Mouse (Mus musculus): ENCODE results near the gene Ncapd2.
A peak's percentile ranks its signal among the peaks of the same experiment; 100 is the strongest.

The Ncapd2 gene

GRCm38 (mm10) chr6:125148926-125149568, 42.5 kb downstream of the Ncapd2 start:
- no peak for DNase-seq (ENCODE audit: low read depth in 2 of 2, low spot score in 2 of 2)

GRCm38 (mm10) chr6:125148251-125148925, 43.1 kb downstream of the Ncapd2 start:
- DNase-seq (ENCODE audit: low read depth in 2 of 2, low spot score in 2 of 2), result no peak

GRCm38 (mm10) chr6:125147329-125147728, 44.2 kb downstream of the Ncapd2 start:
- no peak for DNase-seq (ENCODE audit: low read depth in 2 of 2, low spot score in 2 of 2)

- DNase-seq (ENCODE audit: low read depth in 2 of 2, low spot score in 2 of 2), result no peak
Measured at GRCm38 (mm10) chr6:125146797-125147196, 44.7 kb downstream of the Ncapd2 start.

- no peak for DNase-seq (ENCODE audit: low read depth in 2 of 2, low spot score in 2 of 2)
Measured at GRCm38 (mm10) chr6:125146148-125146547, 45.4 kb downstream of the Ncapd2 start.

GRCm38 (mm10) chr6:125145479-125145951, 46.0 kb downstream of the Ncapd2 start:
- no peak for DNase-seq (ENCODE audit: low read depth in 2 of 2, low spot score in 2 of 2)

GRCm38 (mm10) chr6:125145001-125145400, 46.5 kb downstream of the Ncapd2 start, which contains the start of gene Iffo1:
Gene Iffo1 (plus strand): TSS chr6:125145241.
- DNase-seq (ENCODE audit: low read depth in 2 of 2, low spot score in 2 of 2), result peak; percentile 56 to 65

- DNase-seq (ENCODE audit: low read depth in 2 of 2, low spot score in 2 of 2), result no peak
Measured at GRCm38 (mm10) chr6:125143904-125144303, 47.6 kb downstream of the Ncapd2 start.

GRCm38 (mm10) chr6:125143128-125143527, 48.4 kb downstream of the Ncapd2 start:
- DNase-seq (ENCODE audit: low read depth in 2 of 2, low spot score in 2 of 2), result no peak

- no peak for DNase-seq (ENCODE audit: low read depth in 2 of 2, low spot score in 2 of 2)
Measured at GRCm38 (mm10) chr6:125142436-125142835, 49.1 kb downstream of the Ncapd2 start.

- DNase-seq (ENCODE audit: low read depth in 2 of 2, low spot score in 2 of 2), result no peak
Measured at GRCm38 (mm10) chr6:125139747-125140146, 51.8 kb downstream of the Ncapd2 start.

- DNase-seq (ENCODE audit: low read depth in 2 of 2, low spot score in 2 of 2), result peak in 1 of 2 experiments; percentile 39
Measured at GRCm38 (mm10) chr6:125137002-125137671, 54.4 kb downstream of the Ncapd2 start.

- DNase-seq (ENCODE audit: low read depth in 2 of 2, low spot score in 2 of 2), result no peak
Measured at GRCm38 (mm10) chr6:125132470-125132869, 59.0 kb downstream of the Ncapd2 start.

GRCm38 (mm10) chr6:125131302-125132156, 60.0 kb downstream of the Ncapd2 start, which contains the start of gene Nop2:
Gene Nop2 (plus strand): TSS chr6:125131909.
- DNase-seq (ENCODE audit: low read depth in 2 of 2, low spot score in 2 of 2), result peak; percentile 82 to 83

GRCm38 (mm10) chr6:125129710-125130402, 61.6 kb downstream of the Ncapd2 start:
- DNase-seq (ENCODE audit: low read depth in 2 of 2, low spot score in 2 of 2), result no peak

GRCm38 (mm10) chr6:125128724-125129123, 62.8 kb downstream of the Ncapd2 start:
- no peak for DNase-seq (ENCODE audit: low read depth in 2 of 2, low spot score in 2 of 2)

GRCm38 (mm10) chr6:125119387-125119786, 72.1 kb downstream of the Ncapd2 start:
- no peak for DNase-seq (ENCODE audit: low read depth in 2 of 2, low spot score in 2 of 2)
